Mouse (Mus musculus) lung, embryonic 15.5 days (tissue): ENCODE data around the gene Smarca2. TPM values are rescaled to one million over a fixed set of nuclear protein-coding genes. Genes with fewer than 3 reads are reported as not detected.

Source experiments
- ATAC-seq: fragments of 200-750 bp; cut with Nextera tagmentation; 2 replicates; pipeline ENCODE4 v1.8.0; 2017; ENCODE audit warnings: moderate number of reproducible peaks, borderline replicate concordance; ENCODE audit not compliant: low FRiP score, low TSS enrichment; ENCODE audit errors: extremely low read depth
- H3K27ac ChIP-seq: fragments of 300-500 bp; sonication (generic); 2 replicates; pipeline ENCODE4 v1.5.1; 2015; ENCODE audit warnings: moderate library complexity, mild to moderate bottlenecking, inconsistent platforms
- H3K27me3 ChIP-seq: fragments of 300-500 bp; sonication (generic); 2 replicates; pipeline ENCODE4 v1.6.1; 2015; ENCODE audit warnings: inconsistent platforms
- H3K36me3 ChIP-seq: fragments of 300-500 bp; sonication (generic); 2 replicates; pipeline ENCODE4 v1.6.1; 2015; ENCODE audit warnings: inconsistent platforms
- H3K4me1 ChIP-seq: fragments of 300-500 bp; sonication (generic); 2 replicates; pipeline ENCODE4 v1.6.1; 2015; ENCODE audit warnings: inconsistent platforms
- H3K4me2 ChIP-seq: fragments of 300-500 bp; sonication (generic); 2 replicates; pipeline ENCODE4 v1.6.1; 2015; ENCODE audit warnings: inconsistent platforms, mild to moderate bottlenecking, moderate library complexity
- H3K4me3 ChIP-seq: fragments of 300-500 bp; sonication (generic); 2 replicates; pipeline ENCODE4 v1.5.1; 2015; ENCODE audit warnings: mild to moderate bottlenecking, inconsistent platforms
- H3K9ac ChIP-seq: fragments of 300-500 bp; sonication (generic); 2 replicates; pipeline ENCODE4 v1.6.1; 2015; ENCODE audit warnings: inconsistent platforms
- H3K9me3 ChIP-seq: fragments of 300-500 bp; sonication (generic); 2 replicates; pipeline ENCODE4 v1.6.1; 2016; ENCODE audit warnings: inconsistent platforms
- WGBS: fragments of 180-500 bp; shearing (Covaris S2); methylation state at CpG from one replicate; pipeline ENCODE4 v1.1.7; 2015; 5-methylcytosine and 5-hydroxymethylcytosine counted together
- polyA plus RNA-seq: library from polyadenylated mRNA; unstranded; fragments of >200 nt; fragmentation: Nextera tagmentation; extraction: Ambion mirVana; gene quantifications from 2 replicates; pipeline ENCODE4 v1.2.1, GENCODE M21; 2015

Gene Smarca2
- polyA plus RNA-seq, 1 experiment from 2014 or later, result 45.3 TPM

GRCm38 (mm10) chr19:26796006-26796405 lies 191.2 kb downstream of the Smarca2 start:
- H3K4me1 ChIP-seq, result no peaks in the 10 kb centered on the region
- H3K9me3 ChIP-seq, result no peaks in the 10 kb centered on the region
- no peaks in the 10 kb centered on the region for H3K36me3 ChIP-seq
- 69% methylated on average over 4 of the region's 4 CpGs for WGBS
- no peak overlapping the region for H3K9ac ChIP-seq
- H3K27ac ChIP-seq, result no peak overlapping the region
- H3K4me3 ChIP-seq, result no peak overlapping the region
- H3K4me2 ChIP-seq, result no peak overlapping the region
- ATAC-seq, result no peak
- no peaks in the 10 kb centered on the region for H3K27me3 ChIP-seq

- ATAC-seq, result no peak
- Histone ChIP-seq H3K4me2 (no peak overlapping the region), H3K4me1 (no peaks in the 10 kb centered on the region), H3K4me3 (no peak overlapping the region), H3K27me3 (no peaks in the 10 kb centered on the region), H3K36me3 (no peaks in the 10 kb centered on the region), H3K9me3 (no peaks in the 10 kb centered on the region), H3K9ac (no peak overlapping the region), H3K27ac (no peak overlapping the region)
- 70% methylated on average over 4 of the region's 4 CpGs for WGBS
These were observed 199.6 kb downstream of the Smarca2 start for GRCm38 (mm10) chr19:26804401-26804800.

GRCm38 (mm10) chr19:26814629-26815028 lies 209.8 kb downstream of the Smarca2 start:
- Histone ChIP-seq H3K27ac (no peak overlapping the region), H3K27me3 (no peaks in the 10 kb centered on the region), H3K4me2 (no peak overlapping the region), H3K36me3 (no peaks in the 10 kb centered on the region), H3K9me3 (no peaks in the 10 kb centered on the region), H3K4me1 (no peaks in the 10 kb centered on the region), H3K9ac (no peak overlapping the region), H3K4me3 (no peak overlapping the region)
- ATAC-seq, result no peak
- 46% methylated on average over 4 of the region's 4 CpGs for WGBS

GRCm38 (mm10) chr19:26817901-26818300 lies 213.1 kb downstream of the Smarca2 start:
- Histone ChIP-seq H3K27me3 (no peaks in the 10 kb centered on the region), H3K9me3 (no peaks in the 10 kb centered on the region), H3K4me3 (no peak overlapping the region), H3K36me3 (no peaks in the 10 kb centered on the region), H3K27ac (no peak overlapping the region), H3K9ac (no peak overlapping the region), H3K4me1 (no peaks in the 10 kb centered on the region), H3K4me2 (no peak overlapping the region)
- ATAC-seq, result no peak
- 80% methylated on average over 4 of the region's 4 CpGs for WGBS
